Mouse (Mus musculus): ENCODE data around the gene Mrpl30.

DNA sequence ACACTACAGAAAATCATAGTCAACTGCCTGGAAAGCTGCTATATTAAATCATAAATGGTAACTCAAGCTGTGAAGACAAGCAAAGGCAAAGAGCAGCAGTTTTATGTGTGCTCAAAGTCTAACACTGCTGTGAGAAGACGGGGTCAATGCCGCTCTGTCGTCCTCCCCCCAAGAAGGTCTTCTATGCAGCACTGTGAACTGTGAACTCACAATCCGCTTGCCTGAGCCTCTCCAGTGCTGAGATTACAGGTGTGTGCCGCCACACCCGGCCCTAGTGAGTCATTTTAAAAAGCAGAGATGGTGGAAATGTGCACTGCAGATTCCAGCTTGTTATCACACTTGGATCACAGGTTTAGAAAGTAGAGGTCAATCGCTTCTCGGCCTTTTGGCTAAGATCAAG lies 43.4 kb upstream of the Mrpl30 start:
- TF ChIP-seq CTCF (IDR thresholded peaks at IDR 0.05; ENCODE audit: extremely low read depth, insufficient read depth, low read length) = no peak
- no peak for TF ChIP-seq POLR2A (IDR thresholded peaks at IDR 0.05; ENCODE audit: extremely low read depth, insufficient read depth, low read length)

Measured in cortical plate, adult 2 months (tissue).